Mouse (Mus musculus) left cerebral cortex, adult 2 months (tissue): Measurements from ENCODE around the gene Pramef12. TPM values are rescaled to one million over a fixed set of nuclear protein-coding genes. Genes with fewer than 3 reads are reported as not detected.

Source experiments
- DNase-seq, 2 experiments: peaks; one replicate each; pipeline ENCODE4 v3.0.0; 2021 to 2022; ENCODE audit warnings: low spot score in 2 of 2, mixed read lengths in 1 of 2; ENCODE audit errors: extremely low spot score in 1 of 2
- H3K27ac ChIP-seq: fragments of 200-600 bp; 2 replicates; pipeline ENCODE4 v1.8.1; 2022
- H3K4me3 ChIP-seq: fragments of 200-600 bp; 2 replicates; pipeline ENCODE4 v1.8.1; 2022
- CTCF ChIP-seq: fragments of 200-600 bp; IDR thresholded peaks from 2 replicates; pipeline ENCODE4 v1.8.1; 2022; ENCODE audit warnings: antibody characterized with exemption, mild to moderate bottlenecking, moderate library complexity
- intact Hi-C: fragments of 180-260 bp; cut with DNase I; formaldehyde crosslinking; loops from one replicate; pipeline ENCODE4 v1.15.1; 2025
- long read RNA-seq, 2 experiments: library from polyadenylated mRNA; stranded (forward); transcript quantifications; one replicate each; pipeline ENCODE4 v2.0.0; 2021; ENCODE audit warnings: borderline mapping rate in 2 of 2
- total RNA-seq, 2 experiments: library from RNA; stranded (reverse); gene quantifications; 2 replicates each; pipeline ENCODE4 v1.2.3; 2021

Pramef12 gene
- total RNA-seq = not detected
- long read RNA-seq, experiment 1 = 0 reads
- long read RNA-seq, experiment 2 = 0 reads

- intact Hi-C loops = no loop called here
- no peak for TF ChIP-seq CTCF
- Histone ChIP-seq H3K4me3 (no peak within 1 kb of the TSS), H3K27ac (no peak within 1 kb of the TSS)
- no peak for DNase-seq
Measured at GRCm38 (mm10) chr4:144408290-144408689, at the start of gene Pramef12. Pramef12 (minus strand) TSS chr4:144408464.

- TF ChIP-seq CTCF = no peak
- H3K27ac ChIP-seq = no peak within 1 kb of the TSS
- DNase-seq = no peak
- no peak within 1 kb of the TSS for H3K4me3 ChIP-seq
- intact Hi-C loops = no loop called here
Measured at GRCm38 (mm10) chr4:144453217-144453616, 45.0 kb upstream of the Pramef12 start, which contains the start of gene Gm9944. Gm9944 (minus strand) TSS chr4:144453317.

- no peak for DNase-seq
- no peak overlapping the region for H3K4me3 ChIP-seq
- TF ChIP-seq CTCF = no peak
- H3K27ac ChIP-seq = no peak overlapping the region
- intact Hi-C loops = no loop called here
Measured at GRCm38 (mm10) chr4:144448546-144448945, 40.3 kb upstream of the Pramef12 start.

GRCm38 (mm10) chr4:144441582-144441981 lies 33.3 kb upstream of the Pramef12 start:
- TF ChIP-seq CTCF = no peak

GRCm38 (mm10) chr4:144441095-144441494 lies 32.8 kb upstream of the Pramef12 start:
- Histone ChIP-seq H3K4me3 (no peak overlapping the region), H3K27ac (no peak overlapping the region)
- intact Hi-C loops = no loop called here
- no peak for DNase-seq
- no peak for TF ChIP-seq CTCF

More at GRCm38 (mm10) chr4:144441582-144441981, 33.3 kb upstream of the Pramef12 start:
- no peak overlapping the region for H3K27ac ChIP-seq
- intact Hi-C loops = no loop called here
- no peak for DNase-seq
- no peak overlapping the region for H3K4me3 ChIP-seq

- no peak for DNase-seq
- Histone ChIP-seq H3K27ac (no peak within 1 kb of the TSS), H3K4me3 (no peak within 1 kb of the TSS)
- intact Hi-C loops = no loop called here
- TF ChIP-seq CTCF = no peak
Measured at GRCm38 (mm10) chr4:144438672-144439071, 30.4 kb upstream of the Pramef12 start, which contains the start of gene 1700012P22Rik. 1700012P22Rik (minus strand) TSS chr4:144438772.

- no peak for DNase-seq
- H3K27ac ChIP-seq = no peak overlapping the region
- H3K4me3 ChIP-seq = no peak overlapping the region
- TF ChIP-seq CTCF = no peak
- intact Hi-C loops = no loop called here
Measured at GRCm38 (mm10) chr4:144433216-144433615, 25.0 kb upstream of the Pramef12 start.

- TF ChIP-seq CTCF = no peak
- intact Hi-C loops = no loop called here
- Histone ChIP-seq H3K4me3 (no peak overlapping the region), H3K27ac (no peak overlapping the region)
- no peak for DNase-seq
Measured at GRCm38 (mm10) chr4:144430723-144431122, 22.5 kb upstream of the Pramef12 start.

GRCm38 (mm10) chr4:144428868-144429267 lies 20.6 kb upstream of the Pramef12 start:
- TF ChIP-seq CTCF = peak; percentile 25
- intact Hi-C loops = no loop called here
- H3K4me3 ChIP-seq = no peak overlapping the region
- H3K27ac ChIP-seq = no peak overlapping the region
- no peak for DNase-seq

- H3K4me3 ChIP-seq = no peak overlapping the region
- intact Hi-C loops = no loop called here
- no peak for DNase-seq
- H3K27ac ChIP-seq = no peak overlapping the region
- TF ChIP-seq CTCF = no peak
Measured at GRCm38 (mm10) chr4:144424590-144424989, 16.3 kb upstream of the Pramef12 start.

GRCm38 (mm10) chr4:144420644-144421043 lies 12.4 kb upstream of the Pramef12 start:
- no peak for TF ChIP-seq CTCF
- Histone ChIP-seq H3K27ac (no peak overlapping the region), H3K4me3 (no peak overlapping the region)
- DNase-seq = no peak
- intact Hi-C loops = no loop called here

- intact Hi-C loops = no loop called here
- no peak for TF ChIP-seq CTCF
- Histone ChIP-seq H3K4me3 (no peak overlapping the region), H3K27ac (no peak overlapping the region)
- no peak for DNase-seq
Measured at GRCm38 (mm10) chr4:144406261-144406660, 2.0 kb downstream of the Pramef12 start.

GRCm38 (mm10) chr4:144404456-144405086 lies 3.7 kb downstream of the Pramef12 start:
- TF ChIP-seq CTCF = no peak
- DNase-seq = no peak
- intact Hi-C loops = no loop called here
- Histone ChIP-seq H3K27ac (no peak overlapping the region), H3K4me3 (no peak overlapping the region)
